Mouse (Mus musculus) midbrain, embryonic 15.5 days (tissue): ENCODE measurements around the gene Gm49336. TPM values are rescaled to one million over a fixed set of nuclear protein-coding genes. Genes with fewer than 3 reads are reported as not detected.

Experiments used
- ATAC-seq: fragments of 200-750 bp; cut with Nextera tagmentation; replicated peaks from 2 replicates; pipeline ENCODE4 v1.8.0; 2017; ENCODE audit warnings: moderate TSS enrichment
- H3K27ac ChIP-seq: fragments of 300-500 bp; sonication (generic); 2 replicates; pipeline ENCODE4 v1.5.1; 2015; ENCODE audit warnings: mild to moderate bottlenecking, inconsistent platforms
- H3K27me3 ChIP-seq: fragments of 300-500 bp; sonication (generic); replicated peaks from 2 replicates; pipeline ENCODE4 v1.6.1; 2015; ENCODE audit warnings: inconsistent platforms
- H3K36me3 ChIP-seq: fragments of 300-500 bp; sonication (generic); replicated peaks from 2 replicates; pipeline ENCODE4 v1.6.1; 2015; ENCODE audit warnings: inconsistent platforms
- H3K4me1 ChIP-seq: fragments of 300-500 bp; sonication (generic); 2 replicates; pipeline ENCODE4 v1.6.1; 2015; ENCODE audit warnings: inconsistent platforms
- H3K4me2 ChIP-seq: fragments of 300-500 bp; sonication (generic); 2 replicates; pipeline ENCODE4 v1.6.1; 2015; ENCODE audit warnings: inconsistent platforms, mild to moderate bottlenecking, moderate library complexity
- H3K4me3 ChIP-seq: fragments of 300-500 bp; sonication (generic); 2 replicates; pipeline ENCODE4 v1.5.1; 2015; ENCODE audit warnings: mild to moderate bottlenecking, inconsistent platforms
- H3K9ac ChIP-seq: fragments of 300-500 bp; sonication (generic); 2 replicates; pipeline ENCODE4 v1.6.1; 2015; ENCODE audit warnings: mild to moderate bottlenecking, inconsistent platforms
- H3K9me3 ChIP-seq: fragments of 300-500 bp; sonication (generic); 2 replicates; pipeline ENCODE4 v1.6.1; 2016; ENCODE audit warnings: inconsistent platforms
- WGBS: fragments of 180-500 bp; shearing (Covaris S2); methylation state at CpG from one replicate; pipeline ENCODE4 v1.1.7; 2015; ENCODE audit warnings: mixed read lengths; 5-methylcytosine and 5-hydroxymethylcytosine counted together
- microRNA counts: library from miRNA; unstranded; fragments of <30 nt; microRNA quantifications from one replicate; lab custom pipeline; 2016
- microRNA-seq: library from miRNA; unstranded; fragments of <30 nt; microRNA quantifications from one replicate; pipeline ENCODE4, GENCODE M21; 2016
- polyA plus RNA-seq: library from polyadenylated mRNA; unstranded; fragments of >200 nt; fragmentation: Nextera tagmentation; extraction: Ambion mirVana; gene quantifications from 2 replicates; pipeline ENCODE4 v1.2.1, GENCODE M21; 2015

The Gm49336 gene
- polyA plus RNA-seq, 1 experiment from 2014 or later, result 51.1 TPM

GRCm38 (mm10) chr14:60176891-60177613, 74.3 kb downstream of the Gm49336 start:
- Histone ChIP-seq H3K9ac (peak overlapping the region; percentile 86), H3K4me2 (peak overlapping the region; percentile 76), H3K27me3 (0 out of 2 replicates have a peak, but pooled peaks cover 12% of the 10 kb centered on the region), H3K4me1 (peaks cover 23% of the 10 kb centered on the region), H3K9me3 (no peaks in the 10 kb centered on the region), H3K36me3 (no peaks in the 10 kb centered on the region), H3K27ac (peak overlapping the region; percentile 94), H3K4me3 (peak overlapping the region; percentile 80)
- under 1% methylated on average over 74 of the region's 84 CpGs for WGBS
- peak; percentile 92 for ATAC-seq

- Histone ChIP-seq H3K4me1 (peaks cover 23% of the 10 kb centered on the region), H3K4me2 (peak overlapping the region; percentile 76), H3K27me3 (0 out of 2 replicates have a peak, but pooled peaks cover 12% of the 10 kb centered on the region), H3K27ac (peak overlapping the region; percentile 94), H3K9ac (peak overlapping the region; percentile 86), H3K9me3 (no peaks in the 10 kb centered on the region), H3K4me3 (peak overlapping the region; percentile 80), H3K36me3 (no peaks in the 10 kb centered on the region)
- 25% methylated on average over 9 of the region's 9 CpGs for WGBS
- ATAC-seq, result no peak
These were observed 74.8 kb downstream of the Gm49336 start for GRCm38 (mm10) chr14:60176469-60176890.

GRCm38 (mm10) chr14:60172286-60173055, 78.8 kb downstream of the Gm49336 start:
- Histone ChIP-seq H3K27me3 (0 out of 2 replicates have a peak, but pooled peaks cover 12% of the 10 kb centered on the region), H3K27ac (no peak overlapping the region), H3K4me1 (peaks cover 8% of the 10 kb centered on the region; the same call in 1 of the 2 replicates), H3K4me3 (no peak overlapping the region), H3K4me2 (no peak overlapping the region), H3K9ac (no peak overlapping the region), H3K9me3 (no peaks in the 10 kb centered on the region), H3K36me3 (no peaks in the 10 kb centered on the region)
- ATAC-seq, result no peak
- 58% methylated on average over 12 of the region's 12 CpGs for WGBS

GRCm38 (mm10) chr14:60170845-60171610, 80.3 kb downstream of the Gm49336 start:
- Histone ChIP-seq H3K27me3 (0 out of 2 replicates have a peak, but pooled peaks cover 11% of the 10 kb centered on the region), H3K9ac (no peak overlapping the region), H3K36me3 (no peaks in the 10 kb centered on the region), H3K4me1 (peaks cover under 1% of the 10 kb centered on the region; the same call in 1 of the 2 replicates), H3K4me3 (no peak overlapping the region), H3K27ac (no peak overlapping the region), H3K4me2 (no peak overlapping the region), H3K9me3 (no peaks in the 10 kb centered on the region)
- WGBS, result 84% methylated on average over 16 of the region's 16 CpGs
- ATAC-seq, result no peak

GRCm38 (mm10) chr14:60163367-60163766, 87.9 kb downstream of the Gm49336 start:
- Histone ChIP-seq H3K27me3 (no peaks in the 10 kb centered on the region), H3K4me1 (no peaks in the 10 kb centered on the region), H3K9me3 (no peaks in the 10 kb centered on the region), H3K27ac (no peak overlapping the region), H3K36me3 (no peaks in the 10 kb centered on the region), H3K4me2 (no peak overlapping the region), H3K9ac (no peak overlapping the region), H3K4me3 (no peak overlapping the region)
- ATAC-seq, result no peak
- 90% methylated on average over 3 of the region's 3 CpGs for WGBS

MicroRNAs encoded within 50 kb of the gene (microRNA counts, 519-probe panel; counts per million panel counts)
- microRNA mmu-miR-719 (lab: Ali Mortazavi, UCI), result not detected

Small RNAs within 50 kb of the gene (microRNA-seq; reads per million reads assigned to microRNA genes)
- not detected for gene Mir719

Other genes starting within 250 kb of the Gm49336 start
- gene Atp8a2, start 54.3 kb downstream of the Gm49336 start, polyA plus RNA-seq, result 46.7 and 49.6 TPM in 2 replicates
- 0.09 and 0.12 TPM in 2 replicates for gene Nupl1, start 76 bp downstream of the Gm49336 start, polyA plus RNA-seq
- 55.3 and 58.6 TPM in 2 replicates for gene Mtmr6, start 13.7 kb upstream of the Gm49336 start, polyA plus RNA-seq
- gene Amer2, start 121.8 kb upstream of the Gm49336 start, polyA plus RNA-seq, result 31.3 and 35.0 TPM in 2 replicates